Mouse (Mus musculus) layer of hippocampus, adult 8-10 months (tissue): Measurements from ENCODE around the gene Iqce. TPM values are rescaled to one million over a fixed set of nuclear protein-coding genes. Genes with fewer than 3 reads are reported as not detected.
"Not testable (repeated sequence)": the region's sequence is repeated elsewhere in the genome, so short reads cannot be mapped to it uniquely, and the experiment has no call there.

Experiments
- DNase-seq, 2 experiments: peaks; one replicate each; pipeline ENCODE4 v3.0.0; 2022; ENCODE audit warnings: low spot score in 2 of 2
- total RNA-seq, 4 experiments: library from RNA; stranded (reverse); gene quantifications; 2 replicates each; pipeline ENCODE4 v1.2.4; 2022

The Iqce gene
- total RNA-seq, 4 experiments from 2014 or later, result 48.7 to 69.6 (median 65.9) TPM

DNA sequence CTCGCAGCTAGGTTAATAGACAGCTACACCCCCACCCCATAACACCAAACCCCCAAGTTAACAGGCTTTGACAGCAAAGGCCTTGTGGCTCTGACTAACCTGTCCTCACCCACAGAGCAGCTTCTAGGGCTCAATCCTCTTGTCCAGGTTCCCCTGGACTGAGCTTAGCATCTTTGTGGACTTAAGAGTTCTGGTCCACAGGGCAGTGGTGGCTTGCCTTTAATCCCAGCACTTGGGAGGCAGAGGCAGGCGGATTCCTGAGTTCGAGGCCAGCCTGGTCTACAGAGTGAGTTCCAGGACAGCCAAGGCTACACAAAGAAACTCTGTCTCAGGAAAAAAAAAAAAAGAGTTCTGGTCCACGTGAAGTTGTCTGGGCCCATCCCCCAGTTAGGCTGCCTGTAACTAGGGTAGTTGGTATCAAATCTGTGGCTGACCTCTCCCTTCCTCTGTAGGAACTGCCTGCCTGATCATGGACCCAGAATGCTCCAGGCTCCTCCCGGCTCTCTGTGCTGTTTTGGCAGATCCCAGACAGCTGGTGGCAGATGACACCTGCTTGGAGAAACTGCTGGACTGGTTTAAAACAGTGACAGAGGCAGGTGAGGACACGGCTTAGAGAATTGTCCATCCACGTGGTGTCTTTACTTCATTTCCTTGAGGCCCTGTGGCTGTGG, 3.5 kb upstream of the Iqce start:
- no peak for DNase-seq

DNA sequence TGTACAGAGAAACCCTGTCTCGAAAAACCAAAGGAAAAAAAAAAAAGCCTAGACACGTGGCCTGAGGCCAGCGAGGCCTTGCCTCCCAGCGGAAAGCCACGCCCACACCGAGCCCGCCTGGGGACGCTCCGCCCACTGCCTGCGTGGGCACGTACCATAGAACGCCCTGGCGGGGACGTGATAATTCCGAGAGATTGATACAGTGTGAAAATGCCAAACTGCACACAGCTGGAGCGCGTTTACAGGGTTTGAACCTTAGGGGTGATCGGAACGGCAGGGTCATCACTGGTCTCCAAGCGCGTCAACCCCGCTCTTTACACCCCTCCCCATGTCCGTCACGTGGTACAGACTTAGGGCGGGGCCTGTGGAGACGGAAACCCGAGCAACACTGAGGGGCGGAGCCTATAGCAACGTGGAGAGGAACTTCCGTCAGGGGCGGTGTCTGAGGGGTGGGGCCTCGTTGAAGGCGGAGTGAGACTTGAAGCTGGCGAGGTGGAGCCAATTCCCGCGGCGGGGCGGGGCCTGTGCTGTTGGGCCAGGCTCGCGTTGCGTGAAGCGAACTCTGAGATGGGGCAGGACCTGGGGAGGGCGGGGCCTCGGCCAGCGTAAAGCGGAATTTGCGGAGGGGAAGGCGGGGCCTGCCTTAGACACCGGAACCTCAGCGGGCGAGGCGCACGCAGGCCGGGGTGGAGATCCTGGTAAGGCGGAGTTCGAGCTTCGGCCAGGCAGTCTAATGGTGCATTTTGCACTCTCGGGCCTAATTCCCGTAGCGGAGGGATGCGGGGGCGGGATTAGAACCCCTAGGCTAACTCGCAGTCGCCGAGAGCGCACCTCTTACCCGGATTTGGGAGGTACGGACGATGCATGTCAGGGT, 2.4 kb upstream of the Iqce start, which contains the start of gene Brat1:
Gene Brat1 (plus strand): TSS at position 634 of the 874 bp plus-strand sequence.
- peak; percentile 100 for DNase-seq

DNA sequence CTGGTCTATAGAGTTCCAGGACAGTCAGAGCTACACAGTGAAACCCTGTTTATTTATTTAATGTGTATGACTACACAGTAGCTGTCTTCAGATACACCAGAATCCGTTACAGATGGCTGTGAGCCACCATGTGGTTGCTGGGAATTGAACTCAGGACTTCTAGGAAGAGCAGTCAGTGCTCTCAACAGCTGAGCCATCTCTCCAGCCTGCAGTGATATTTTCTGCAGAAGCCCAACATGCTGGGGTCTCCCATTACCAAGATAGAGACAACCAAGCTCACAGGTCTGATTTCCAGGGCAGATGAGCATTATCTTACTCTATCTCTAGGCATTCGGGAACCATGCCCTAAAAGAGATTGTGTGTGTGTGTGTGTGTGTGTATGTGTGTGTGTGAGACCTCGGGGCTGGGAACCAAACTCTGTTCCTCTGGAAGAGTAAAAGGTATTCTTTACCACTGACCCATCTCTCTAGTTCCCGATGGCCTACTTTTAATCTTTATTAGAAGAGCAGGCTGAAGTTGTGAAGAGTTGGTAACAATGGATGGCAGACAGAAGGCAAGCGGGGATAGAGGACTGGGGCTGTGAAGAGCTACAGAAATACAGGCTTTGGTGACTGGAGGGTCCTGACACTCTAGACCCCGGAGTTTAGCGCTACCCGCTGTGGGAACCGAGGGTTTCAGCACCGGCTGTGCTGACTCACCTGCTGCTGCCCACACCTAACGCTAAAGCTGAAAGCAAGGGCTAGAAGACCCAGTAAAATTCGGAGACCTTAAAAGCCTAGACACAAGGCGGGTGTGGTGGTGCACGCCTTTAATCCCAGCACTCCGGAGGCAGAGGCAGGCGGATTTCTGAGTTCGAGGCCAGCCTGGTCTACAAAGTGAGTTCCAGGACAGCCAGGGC, 1.6 kb upstream of the Iqce start:
- peak in 1 of 2 experiments; percentile 31 for DNase-seq

DNA sequence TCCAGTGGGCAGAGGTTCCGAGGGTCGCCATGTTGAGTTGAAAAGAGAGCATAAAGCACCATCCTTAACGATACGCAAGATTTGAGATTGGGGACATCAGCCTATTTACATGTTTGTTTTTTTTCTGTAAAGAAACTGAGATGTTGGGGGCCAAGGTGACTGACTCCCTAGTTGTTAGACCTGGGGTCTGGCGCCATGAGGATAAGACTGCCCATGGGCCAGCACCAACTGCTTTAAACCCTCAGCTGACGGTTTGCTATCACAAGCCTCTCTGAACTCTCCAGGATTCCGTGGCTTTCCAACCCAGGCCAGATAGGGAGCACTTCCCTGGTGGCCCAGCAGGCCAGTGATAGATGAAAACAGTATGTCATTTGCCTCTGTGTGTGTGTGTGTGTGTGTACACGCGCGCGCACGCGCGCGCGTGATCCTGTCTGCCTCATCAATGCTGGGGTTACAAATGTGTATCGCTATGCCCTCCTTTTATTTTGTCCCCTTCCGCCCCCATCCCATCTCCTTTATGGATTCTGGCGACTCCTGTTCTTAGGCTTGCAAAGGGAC, 519 bp upstream of the Iqce start:
- DNase-seq, result no peak

DNA sequence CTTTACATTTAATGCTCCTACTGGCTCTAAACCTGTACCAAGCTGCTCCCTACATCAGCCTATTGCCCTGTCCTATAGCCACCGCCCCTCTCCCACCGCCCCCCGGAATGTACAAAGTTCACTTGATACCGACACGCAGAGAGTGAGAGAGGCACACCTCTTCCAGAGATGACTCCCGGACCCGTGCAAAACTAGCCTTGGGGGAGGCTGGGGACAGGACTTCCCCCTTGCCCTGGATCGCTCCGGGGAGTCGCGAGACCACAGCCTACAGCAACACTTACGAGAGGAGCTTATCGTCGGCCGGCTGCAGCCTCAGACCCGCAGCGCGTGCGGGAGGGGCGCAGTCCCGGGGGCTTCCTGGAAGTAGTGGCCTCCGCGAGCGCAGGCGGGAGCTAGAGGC, 517 bp downstream of the Iqce start:
- no peak for DNase-seq

DNA sequence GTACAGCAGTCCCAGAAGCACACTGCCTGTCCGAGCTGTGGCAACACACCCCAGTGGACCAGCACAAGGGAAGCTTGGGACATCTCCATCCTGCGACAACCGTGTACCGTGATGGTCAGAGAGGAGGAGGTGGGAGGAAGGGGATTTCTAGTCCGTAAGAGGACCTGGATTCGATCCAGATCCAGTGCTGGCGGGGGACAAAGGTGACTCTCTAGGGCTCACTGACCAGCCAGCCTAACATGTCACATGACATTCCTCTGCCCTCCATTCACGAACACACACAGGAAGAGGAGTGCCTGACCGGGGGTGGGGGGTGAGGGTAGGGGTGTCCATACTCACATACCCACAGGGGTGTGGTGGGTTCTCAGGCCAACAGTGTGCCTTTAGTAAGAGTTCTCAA, 2.4 kb downstream of the Iqce start:
- no peak for DNase-seq

DNA sequence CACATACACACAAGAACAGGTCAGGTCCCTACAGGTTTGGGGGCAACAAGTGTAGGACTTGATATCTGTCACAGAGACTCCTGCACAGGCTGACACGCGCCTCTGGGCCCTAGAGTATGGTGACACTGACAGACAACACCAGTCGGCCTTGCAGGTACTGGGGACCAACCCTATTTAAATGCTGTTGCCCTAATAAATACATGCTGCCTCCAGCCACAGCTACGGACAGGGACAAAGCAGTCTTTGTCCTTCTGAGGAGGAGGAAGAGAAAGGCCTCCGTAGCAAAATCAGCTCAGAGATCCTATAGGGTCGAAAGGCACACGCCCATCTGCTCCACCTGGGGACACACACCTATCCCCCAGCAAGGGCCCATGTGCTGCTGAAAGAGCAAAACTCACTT, 6.2 kb downstream of the Iqce start:
- no peak for DNase-seq

DNA sequence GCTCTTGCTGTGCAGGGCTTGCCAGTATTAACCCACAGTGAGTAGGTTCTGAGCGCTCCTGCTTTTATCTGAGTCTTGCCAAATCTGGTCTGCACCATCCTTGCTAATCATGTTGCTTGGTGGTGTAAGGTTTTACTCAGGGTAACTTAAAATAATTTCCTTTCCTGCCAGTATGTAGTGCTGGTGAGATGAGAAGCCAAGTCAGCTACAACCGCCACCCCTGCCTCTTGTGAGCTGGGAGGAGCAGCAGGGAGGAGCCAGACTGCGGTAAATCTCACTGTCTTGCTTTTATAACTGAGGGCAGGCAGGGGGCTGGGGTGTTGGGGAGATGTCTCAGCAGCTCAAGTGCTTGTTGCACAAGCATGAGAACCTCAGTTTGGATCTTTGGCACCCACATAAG, 13.7 kb downstream of the Iqce start:
- DNase-seq, result no peak

DNA sequence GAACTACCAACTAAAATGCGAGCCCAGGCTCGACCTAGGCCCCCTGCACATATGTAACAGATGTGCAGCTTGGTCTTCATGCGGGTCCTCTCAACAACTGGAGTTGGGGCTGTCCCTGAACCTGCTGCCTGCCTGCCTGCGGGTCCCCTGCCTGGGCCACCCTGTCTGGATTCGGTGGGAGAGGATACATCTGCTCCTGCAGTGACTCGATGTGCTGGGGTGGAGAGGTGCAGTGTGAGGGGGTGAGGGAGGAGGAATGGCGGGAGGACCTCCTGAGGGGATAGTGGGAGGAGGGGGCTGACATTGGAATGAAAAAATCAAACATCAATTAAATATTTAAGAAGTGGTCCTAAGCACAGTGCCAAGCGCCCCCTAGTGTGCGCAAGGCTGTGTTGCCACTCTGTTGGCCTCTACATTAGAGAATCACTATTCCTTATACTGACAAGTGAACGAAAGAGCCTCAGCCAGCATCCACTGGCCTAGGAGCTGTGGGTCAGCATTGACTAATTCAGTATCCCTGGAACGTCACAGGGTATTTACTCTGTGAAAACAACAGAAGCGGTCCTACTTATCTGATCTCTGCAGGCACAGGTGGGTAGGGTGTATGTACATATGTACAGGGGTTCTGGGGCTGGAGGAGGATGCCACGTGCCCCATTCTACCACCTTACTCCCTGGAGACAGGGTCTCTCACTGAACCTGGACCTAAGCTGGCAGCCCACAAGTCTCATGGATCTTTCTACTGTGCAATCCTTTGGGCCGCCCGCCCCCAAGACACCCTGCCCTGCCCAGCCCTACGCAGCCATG, 17.6 kb downstream of the Iqce start:
- peak in 1 of 2 experiments; percentile 51 for DNase-seq

DNA sequence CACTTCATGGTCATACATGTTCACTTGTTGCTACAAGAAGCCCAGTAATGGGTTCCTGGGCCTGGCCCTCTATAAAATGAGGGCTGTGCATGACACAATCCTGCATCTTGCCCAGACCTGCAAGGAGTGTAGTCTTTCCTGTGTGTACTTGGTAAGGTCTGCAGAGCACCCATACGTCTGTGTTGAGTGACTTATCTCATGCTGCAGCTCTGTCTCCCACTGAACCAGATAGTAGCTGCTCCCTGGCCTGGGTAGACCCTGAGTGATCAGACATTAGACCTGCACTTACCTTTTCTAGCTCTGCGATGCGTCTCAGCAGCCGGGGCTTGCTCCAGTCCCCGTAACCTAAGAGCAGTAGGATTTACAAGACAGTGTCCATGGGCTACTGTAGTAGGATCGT, 20.1 kb downstream of the Iqce start:
- DNase-seq, result no peak

DNA sequence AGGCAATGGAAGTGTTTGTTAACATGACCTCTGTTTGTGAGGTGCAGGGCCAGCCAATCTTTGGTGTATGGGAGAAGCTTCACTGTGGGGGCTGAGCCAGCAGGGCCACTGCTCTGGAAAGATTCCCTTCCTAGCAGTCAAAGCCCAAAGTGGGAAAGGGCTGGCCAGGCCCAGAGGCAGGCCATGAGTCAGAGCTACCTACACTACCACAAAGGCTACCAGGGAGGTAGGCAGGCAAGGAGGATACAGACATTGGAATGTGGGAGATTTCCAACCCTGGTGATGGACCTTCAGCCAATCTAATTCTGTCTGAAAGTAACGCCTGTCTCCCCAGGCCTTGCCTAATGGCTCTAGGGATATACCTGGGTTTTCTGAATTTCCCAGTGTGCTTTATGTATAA, 21.2 kb downstream of the Iqce start:
- no peak for DNase-seq

DNA sequence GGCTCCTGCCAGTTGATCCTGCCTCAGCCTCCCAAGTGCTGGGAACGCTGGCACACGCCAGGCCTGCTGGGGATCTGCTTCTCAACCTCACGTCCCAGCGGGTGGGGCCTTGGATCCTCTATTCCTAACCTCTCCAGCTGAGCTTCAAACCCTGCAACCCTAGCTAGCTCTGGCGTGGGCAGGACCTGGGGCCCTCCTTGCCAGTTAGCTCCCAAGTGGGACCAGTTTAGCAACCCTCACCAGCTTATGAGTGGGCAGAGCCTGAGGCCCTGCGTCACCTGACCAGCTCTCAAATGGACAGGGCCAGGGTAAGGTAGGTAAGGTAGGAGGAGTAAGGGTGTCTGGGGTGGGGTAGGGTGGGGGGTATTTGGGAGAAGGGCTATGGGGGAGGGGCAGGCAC, 22.1 kb downstream of the Iqce start:
- no peak for DNase-seq

DNA sequence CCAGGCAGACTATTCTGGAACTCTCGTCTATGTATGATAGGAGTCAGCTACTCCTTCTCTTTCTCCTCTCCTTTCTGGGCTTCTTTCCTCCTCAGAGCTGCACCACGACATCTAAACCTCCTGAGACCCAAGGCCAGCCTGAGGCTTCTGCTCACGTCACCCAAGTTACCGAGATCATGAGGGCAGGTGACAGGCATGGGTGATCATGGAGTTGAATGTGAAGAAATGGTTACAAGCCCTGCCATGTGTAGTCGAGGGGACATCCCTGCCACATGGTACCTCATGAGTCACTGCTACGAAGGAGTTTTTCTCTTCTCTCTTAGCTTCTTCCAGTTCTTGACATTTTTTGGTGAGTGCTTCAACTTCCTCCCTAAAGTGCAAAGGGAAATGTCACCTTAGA, 25.0 kb downstream of the Iqce start:
- no peak for DNase-seq

DNA sequence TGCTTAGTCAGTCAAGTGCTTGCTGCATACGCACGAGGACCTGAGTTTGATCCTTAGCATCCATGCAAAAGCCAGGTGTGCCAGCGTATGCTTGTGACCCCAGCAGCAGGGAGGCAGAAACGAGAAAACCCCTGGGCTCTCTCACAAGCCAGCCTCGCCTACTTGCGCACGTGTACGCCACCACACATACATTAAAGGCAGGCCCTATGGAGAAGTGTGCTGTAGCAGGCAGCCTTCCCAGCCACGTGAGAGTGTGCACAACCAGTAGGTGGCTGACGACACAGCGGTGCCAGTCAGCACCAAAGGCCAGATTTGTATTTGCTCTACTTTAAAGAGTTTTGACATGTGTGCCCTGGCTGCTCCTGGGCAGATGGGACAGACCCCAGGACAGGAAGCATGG, 26.5 kb downstream of the Iqce start:
- DNase-seq, result no peak

DNA sequence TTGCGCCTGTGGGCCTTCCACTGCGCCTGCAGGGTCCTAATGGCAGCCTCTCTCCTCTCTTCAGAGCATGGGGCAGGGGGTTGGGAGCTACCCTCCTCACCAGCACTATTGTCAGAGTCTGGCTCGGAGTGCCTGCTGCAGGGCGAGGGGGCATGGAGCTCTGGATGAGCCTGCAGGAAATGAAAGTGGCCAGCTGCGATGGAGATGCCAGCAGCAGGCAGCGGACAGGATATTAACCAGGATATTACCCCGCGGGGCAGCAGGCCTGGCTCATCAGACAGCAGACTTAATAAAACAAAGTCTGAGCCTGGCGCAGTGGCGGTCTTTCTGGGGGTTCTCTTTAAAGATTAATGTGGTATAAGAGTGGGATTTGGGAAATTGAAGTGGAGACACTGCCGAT, 27.1 kb downstream of the Iqce start:
- DNase-seq, result no peak

DNA sequence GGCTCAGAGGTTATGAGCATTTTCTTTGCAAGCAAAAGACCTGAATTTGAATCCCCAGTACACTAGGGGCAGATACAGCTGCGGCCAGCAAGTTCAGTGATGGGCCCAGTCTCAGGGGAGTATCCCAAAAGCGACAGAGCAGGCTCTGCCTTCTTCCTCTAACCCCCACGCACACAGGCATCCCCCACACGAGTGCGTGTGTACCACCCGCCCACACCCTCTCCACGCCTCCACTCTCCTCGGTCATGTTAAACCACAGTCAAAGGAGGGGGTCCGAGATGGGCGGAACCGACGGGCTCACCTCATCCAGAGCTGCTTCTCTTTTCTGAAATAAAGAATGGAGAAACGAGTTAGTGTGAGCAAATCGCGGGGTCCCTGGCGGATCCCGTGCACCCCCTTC, 28.1 kb downstream of the Iqce start:
- no peak for DNase-seq

DNA sequence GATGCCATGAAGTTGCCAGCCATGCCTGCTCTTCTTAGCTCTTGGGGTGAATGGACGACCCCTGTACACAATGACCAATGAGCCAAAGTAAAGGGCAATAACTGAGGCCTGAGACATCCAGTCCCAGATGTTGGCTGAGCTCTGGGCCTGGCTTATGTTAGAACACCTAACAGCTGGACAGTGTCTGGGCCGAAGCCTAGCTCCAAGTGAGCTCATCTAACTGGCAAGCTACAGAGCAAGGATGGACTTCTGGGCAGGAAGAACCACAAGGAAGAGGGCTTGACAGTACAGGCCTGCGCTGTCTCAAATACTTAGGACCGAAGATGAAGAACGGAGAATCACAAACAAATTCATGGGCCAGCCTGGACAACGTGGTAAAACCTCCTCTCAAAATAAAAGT, 29.6 kb downstream of the Iqce start:
- DNase-seq, result not testable (repeated sequence)

DNA sequence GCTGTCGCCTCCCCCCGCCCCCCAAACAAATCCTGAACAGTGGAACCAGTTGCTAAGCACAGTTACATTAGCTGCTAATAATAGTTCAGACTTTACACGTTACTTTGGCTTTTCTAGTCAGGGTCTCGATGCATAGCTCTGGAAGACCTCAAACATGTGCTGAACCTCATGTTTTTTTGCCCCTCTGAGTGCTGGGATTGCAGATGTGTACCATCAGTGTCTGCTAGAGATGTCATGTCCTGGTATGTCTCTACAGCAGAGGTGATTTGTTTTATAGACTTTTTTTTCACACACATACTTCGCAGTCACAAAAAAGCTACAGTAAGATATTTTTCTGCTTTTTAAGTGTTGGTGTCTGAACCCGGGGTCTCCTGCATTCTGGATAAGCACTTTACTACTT, 30.1 kb downstream of the Iqce start:
- no peak for DNase-seq

DNA sequence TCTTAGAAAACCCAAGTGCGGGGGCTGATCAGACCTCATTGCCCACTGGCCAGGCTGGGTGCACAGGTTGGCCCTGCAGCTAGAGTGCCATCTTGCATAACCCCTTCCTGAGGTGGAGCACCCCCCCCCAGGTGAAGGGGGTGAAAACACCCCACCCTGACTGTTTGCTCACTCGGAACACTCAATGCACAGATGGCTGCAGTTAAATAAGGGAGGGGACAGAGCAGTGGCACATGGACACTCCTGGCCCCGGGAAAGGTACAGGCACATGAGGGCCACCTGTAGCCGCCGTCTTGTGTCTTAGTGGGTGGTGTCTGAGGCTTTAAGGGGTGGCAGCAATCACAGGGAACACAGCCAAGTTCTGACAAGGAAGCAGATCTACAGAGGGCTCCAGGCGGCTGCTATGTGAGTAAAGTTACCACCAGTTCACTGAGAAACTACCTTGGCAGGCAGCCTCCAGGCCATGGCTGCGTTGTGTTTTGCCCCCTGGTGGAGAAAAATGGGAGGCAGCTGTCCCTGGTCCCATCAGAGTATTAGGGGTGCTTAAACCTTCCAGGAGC, 38.5 kb downstream of the Iqce start:
- DNase-seq, result peak; percentile 51 to 65
